Mouse (Mus musculus): ENCODE measurements at regions not wholly inside any gene's neighbourhood (a gene's known extent, or its start where the extent isn't known, plus 50 kb on each side); places are given as distances from the start of the nearest gene placed in this dataset.
A peak's percentile ranks its signal among the peaks of the same experiment; 100 is the strongest.

DNA sequence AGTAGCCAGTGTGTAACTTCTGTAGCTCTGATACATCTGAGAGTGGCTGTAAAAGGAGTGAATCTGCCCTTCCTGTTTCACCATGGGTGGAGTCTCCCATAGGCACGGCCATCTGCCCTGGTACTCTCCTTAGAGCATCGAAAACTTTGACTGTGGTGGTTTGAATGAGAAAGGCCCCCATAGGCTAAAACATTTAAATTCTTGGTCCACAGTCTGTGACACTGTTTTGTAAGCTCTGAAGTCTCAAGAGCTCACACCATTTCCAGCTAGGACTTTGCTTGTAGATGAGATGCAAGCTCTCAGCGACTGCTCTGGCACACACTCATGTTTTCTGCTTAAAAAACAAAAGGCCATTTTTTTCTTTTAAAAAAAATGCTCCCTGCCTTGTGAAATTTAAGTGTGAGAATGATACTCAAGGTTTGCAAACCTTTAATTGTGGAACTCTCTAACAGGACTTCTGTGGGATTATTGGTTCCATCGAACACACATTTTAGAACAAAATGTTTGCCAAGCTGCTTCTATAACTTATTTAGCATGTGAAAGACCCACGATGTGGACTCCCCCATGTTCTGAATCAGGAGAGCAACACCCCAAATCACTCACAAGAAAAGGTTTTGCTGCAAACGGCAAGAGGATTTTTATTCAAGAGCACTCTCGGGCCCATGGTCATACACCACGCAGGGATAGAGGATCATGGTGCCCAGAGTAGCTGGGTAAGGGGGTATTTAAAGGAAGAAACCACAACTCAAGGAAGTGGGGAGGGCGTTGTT lies 65.7 kb upstream of the Klf12 start:
- DNase-seq: no peak

DNA sequence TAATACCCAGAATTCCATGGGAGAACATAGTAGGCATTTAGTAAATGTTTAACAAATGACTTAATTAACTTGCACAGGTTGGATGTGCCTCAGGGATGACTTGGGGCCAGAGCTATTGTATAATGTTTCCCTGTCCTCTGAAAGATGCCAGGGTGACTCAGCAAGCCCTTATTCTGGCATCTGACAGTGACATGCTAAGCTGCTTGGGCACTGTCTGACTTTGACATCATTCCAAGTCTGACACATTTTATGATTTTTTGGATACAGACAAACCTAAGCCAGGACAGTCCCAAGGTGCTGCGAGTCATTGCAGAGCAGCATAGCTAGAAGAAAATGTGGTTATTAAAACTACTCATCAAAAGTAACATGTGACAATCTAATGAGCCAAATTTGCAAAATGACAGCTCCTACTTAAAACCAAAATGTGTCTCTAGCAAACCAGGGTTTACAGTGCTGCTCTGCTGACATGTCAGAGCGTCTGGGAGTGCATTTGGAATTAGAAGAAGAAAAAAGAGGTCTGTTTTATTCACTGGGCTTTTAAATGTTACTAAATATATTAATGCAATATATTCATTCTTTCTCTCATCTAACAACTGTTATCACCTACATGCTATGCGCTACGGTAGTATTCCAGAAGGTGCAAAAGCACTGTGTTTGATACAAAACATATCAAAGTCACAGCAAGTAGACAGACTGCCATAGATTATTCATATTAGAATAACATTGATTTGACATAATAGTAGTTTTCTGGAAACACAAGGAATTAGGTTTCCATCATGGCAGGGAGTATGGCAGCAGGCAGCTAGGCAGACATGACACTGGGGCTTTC lies 64.1 kb upstream of the Klf12 start:
- peak; percentile 4 for DNase-seq

DNA sequence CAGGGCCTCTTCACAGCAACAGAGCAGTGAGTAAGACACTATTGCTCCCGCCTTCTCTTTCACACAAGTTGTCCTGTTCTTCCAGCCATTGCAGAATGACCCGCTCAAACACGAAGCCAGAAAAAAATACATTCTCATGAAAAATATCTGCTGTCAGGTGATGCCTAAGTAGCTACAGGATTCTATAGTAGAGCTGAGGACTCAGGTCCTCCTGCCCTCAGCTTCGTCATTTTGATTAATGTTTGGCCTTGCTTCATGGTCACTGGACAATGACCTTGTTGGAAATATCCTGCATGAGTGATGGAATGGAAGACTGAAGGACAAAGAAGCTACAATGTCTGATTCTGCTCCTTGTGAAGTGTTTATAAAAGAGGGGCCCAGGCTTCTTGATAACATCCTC lies 52.4 kb upstream of the Klf12 start:
- no peak for DNase-seq
